Mouse (Mus musculus) neural tube, postnatal 0 days (tissue): ENCODE results near the gene Usp44. TPM values are rescaled to one million over a fixed set of nuclear protein-coding genes. Genes with fewer than 3 reads are reported as not detected.

Experiments
- polyA plus RNA-seq: library from polyadenylated mRNA; unstranded; fragments of >200 nt; fragmentation: Nextera tagmentation; extraction: Ambion mirVana; gene quantifications from 2 replicates; pipeline ENCODE4 v1.2.1, GENCODE M21; 2015

Usp44 gene
- not detected in 2 replicates for polyA plus RNA-seq

GRCm38 (mm10) chr10:93830931-93831729 lies at the start of gene Usp44:
Usp44 (plus strand) TSS chr10:93831555.

GRCm38 (mm10) chr10:93897043-93897646 lies 65.8 kb downstream of the Usp44 start, which contains the start of gene Metap2:
Metap2 (minus strand) TSS chr10:93897093.

Other genes with a start within 250 kb of the Usp44 start
- gene Snrpf, start 241.8 kb upstream of the Usp44 start, polyA plus RNA-seq = 59.9 and 68.6 TPM in 2 replicates
- gene Ntn4, start 190.9 kb upstream of the Usp44 start, polyA plus RNA-seq = 0.54 and 0.69 TPM in 2 replicates
- 149 and 151 TPM in 2 replicates for gene Metap2, start 65.5 kb downstream of the Usp44 start, polyA plus RNA-seq
- gene Vezt, start 204.3 kb downstream of the Usp44 start, polyA plus RNA-seq = 28.0 and 29.6 TPM in 2 replicates
- gene Fgd6, start 204.4 kb downstream of the Usp44 start, polyA plus RNA-seq = 1.9 and 2.2 TPM in 2 replicates